Mouse (Mus musculus): ENCODE data around the gene Usp32.

Gene Usp32

DNA sequence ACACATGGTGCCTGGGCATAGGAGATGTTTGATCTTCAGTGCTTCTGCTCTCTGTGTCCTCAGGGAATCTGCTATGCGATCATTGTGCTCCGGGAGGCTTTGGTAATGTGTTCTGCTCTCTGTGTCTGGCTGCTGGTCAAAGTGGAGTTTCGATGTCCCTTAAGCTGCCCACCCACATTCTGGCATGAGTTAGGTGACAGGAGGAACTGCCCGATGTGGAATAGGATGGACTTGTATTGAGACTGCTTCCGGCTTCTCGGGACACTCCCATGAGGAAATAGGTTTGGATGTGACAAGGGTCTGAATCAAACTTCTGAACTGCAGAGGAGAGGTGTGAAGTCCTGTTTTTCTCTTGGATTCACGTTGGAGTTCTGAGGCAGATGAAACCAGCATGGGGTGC, 165.4 kb downstream of the Usp32 start:
- WGBS, result 58% methylated on average over 7 of the region's 7 CpGs

GRCm38 (mm10) chr11:84973661-84974060, 166.3 kb downstream of the Usp32 start:
- WGBS, result 79% methylated on average over 5 of the region's 5 CpGs

DNA sequence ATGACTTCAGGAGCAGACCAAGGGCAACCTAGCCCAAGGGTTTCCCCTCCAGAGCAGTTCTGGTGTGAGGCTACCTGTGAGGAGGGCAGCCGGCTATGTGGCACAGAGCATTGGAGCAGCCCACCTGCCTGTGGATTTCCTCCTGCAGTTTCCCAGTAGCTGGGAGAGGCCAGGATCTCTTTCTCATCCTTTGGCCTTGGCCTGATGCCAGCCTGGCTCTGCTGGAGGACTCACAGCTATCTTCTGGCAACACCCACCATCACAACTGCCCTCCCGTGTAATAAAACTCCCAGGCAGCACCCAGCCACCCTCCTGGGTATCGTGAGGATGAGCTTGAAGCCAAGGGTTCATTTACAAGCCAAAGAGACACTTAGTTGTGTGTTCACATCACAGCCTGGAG, 167.9 kb downstream of the Usp32 start:
- 66% methylated on average over 3 of the region's 3 CpGs for WGBS

DNA sequence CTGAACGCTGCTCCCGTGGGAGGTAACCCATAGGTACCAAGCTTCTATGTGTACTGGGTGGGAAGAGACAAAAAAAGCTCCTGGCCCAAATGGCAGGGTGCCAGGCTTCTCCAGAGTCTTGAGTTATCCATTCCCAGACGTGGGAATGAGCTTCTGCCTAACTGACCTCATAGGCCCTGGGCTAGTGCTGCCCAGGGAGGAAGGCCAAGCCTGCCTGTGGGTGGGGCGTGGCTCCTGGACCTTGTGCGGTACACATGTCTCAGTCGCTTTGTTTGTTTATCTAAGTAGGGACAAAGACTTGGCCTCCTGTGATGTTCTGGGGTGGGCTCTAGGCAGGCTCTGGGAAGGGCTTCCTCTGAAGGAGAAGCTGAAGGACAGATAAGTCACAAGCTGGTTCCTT, 171.2 kb downstream of the Usp32 start:
- 41% methylated on average over 6 of the region's 6 CpGs for WGBS

DNA sequence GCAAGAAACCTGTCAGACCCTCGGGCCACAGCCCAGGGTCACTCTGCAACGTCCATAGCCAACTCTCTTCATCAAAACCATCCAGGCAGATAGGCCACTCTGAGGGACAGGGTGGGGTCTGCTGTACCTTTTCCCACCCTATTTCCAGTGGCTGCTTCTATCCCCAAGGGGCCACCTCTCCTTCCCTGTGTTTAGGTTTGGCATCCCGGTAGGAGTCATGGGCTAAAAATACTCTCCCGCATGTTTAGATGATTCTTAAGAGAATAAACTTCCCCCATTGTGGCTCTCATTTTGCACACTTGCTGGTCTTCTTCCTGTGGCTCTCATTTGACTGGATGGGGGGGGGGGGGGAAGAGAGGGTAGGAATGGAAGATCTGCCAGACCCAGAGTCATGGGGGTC, 171.7 kb downstream of the Usp32 start:
- WGBS, result 55% methylated on average over 4 of the region's 4 CpGs

GRCm38 (mm10) chr11:84967113-84967512, 172.8 kb downstream of the Usp32 start:
- 46% methylated on average over 5 of the region's 5 CpGs for WGBS

DNA sequence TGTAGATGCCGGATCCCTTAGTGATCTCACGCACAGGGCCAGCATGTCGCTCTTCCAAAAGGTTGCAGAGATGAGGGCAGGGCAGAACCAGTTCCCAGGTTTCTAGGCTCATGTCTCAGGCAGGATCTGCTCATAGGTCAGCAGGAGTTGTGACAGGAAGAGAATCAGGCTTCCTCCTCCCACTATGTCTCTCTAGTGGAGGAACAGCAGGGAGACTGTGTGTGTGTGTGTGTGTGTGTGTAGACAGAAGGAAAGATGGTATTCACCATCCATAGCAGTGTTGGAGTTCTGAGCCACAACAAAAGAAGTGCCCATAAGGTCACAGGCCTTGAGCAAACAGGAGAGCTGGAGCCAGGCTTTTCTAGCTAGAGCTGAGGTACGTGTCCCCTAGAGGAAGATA, 173.3 kb downstream of the Usp32 start:
- 66% methylated on average over 4 of the region's 4 CpGs for WGBS

DNA sequence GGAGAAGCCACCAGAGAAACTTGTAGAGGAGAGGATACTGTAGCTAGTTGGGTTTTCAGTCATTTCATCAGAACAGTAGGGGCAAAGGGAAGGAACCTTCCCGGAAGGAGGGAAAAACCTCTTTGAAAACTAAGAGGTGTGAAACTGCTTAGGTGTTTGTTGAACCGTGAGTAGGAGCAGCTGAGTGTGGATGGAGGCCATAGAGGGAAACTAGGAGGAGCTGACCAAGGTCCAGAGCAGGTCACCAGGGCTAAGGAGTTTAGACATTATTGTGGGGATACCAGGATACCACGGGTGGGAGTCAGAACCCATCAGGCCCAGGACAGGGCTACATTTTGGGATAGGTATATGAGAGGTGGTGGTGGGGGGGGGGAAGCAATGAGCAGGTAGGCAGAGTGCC, 176.4 kb downstream of the Usp32 start:
- WGBS, result 89% methylated on average over 3 of the region's 3 CpGs

DNA sequence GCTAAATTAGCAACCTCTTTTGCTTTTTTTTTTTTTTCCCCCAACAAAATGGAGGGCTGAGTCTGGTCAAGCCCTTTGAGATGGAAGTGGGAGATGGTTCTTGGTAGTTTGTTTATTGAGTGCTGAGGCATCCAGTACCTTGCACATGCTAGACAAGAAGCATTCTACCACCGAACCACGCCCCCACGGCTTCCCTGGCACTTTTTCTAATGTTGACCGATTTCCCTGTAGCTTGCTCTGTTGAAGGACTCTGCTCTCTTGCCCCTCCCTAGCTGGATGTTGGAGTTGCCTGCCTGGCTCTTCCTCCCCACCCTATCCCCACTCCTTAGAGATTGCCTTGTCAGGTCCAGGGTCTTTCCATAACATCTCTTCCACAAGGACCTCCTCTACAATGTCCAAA, 177.4 kb downstream of the Usp32 start:
- 77% methylated on average over 4 of the region's 4 CpGs for WGBS

- WGBS, result 86% methylated on average over 4 of the region's 4 CpGs
These were observed 178.4 kb downstream of the Usp32 start for GRCm38 (mm10) chr11:84961571-84961970.

DNA sequence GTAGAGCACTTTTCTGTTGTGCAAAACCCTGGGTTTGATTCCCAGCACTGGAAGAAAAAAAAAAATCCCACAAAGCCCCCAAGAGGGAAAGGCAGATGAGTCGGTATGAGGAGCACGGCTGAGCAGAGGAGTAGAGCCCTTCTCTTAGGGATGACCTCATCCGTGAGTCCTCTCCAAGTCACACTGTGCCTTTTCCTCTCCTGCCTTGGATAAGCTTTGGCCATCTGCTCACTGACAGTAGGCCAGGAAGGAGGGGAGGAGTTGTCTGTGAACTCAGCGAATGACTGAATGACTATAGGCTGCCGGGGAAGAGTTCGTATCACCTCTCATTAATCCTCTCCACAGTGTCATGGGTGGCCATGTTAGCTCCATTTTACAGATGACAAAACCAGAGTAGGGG, 179.2 kb downstream of the Usp32 start:
- WGBS, result 54% methylated on average over 6 of the region's 6 CpGs

- 53% methylated on average over 3 of the region's 3 CpGs for WGBS
These were observed 179.7 kb downstream of the Usp32 start for GRCm38 (mm10) chr11:84960291-84960690.

GRCm38 (mm10) chr11:84959701-84960181, 180.2 kb downstream of the Usp32 start:
- WGBS, result 24% methylated on average over 9 of the region's 9 CpGs

DNA sequence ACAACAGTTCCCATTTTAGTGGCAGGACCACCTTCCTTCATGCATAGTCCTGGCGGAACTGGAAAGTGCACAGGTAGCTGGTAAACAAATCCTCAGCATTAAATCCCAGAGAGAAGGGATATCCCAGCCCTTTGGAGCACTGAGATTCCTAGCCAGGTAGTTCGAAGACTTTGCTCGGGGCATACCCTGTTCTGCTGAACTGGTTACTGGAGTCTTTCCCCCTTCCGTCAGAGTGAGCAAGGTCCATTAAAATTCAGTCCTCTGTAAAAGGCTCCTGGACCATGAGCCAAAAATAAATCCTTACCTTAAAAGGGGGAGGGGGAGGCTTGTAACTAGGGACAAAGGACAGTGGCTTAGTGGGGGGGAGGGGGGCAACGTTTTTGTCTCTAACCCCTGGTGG, 180.8 kb downstream of the Usp32 start:
- 39% methylated on average over 5 of the region's 5 CpGs for WGBS

DNA sequence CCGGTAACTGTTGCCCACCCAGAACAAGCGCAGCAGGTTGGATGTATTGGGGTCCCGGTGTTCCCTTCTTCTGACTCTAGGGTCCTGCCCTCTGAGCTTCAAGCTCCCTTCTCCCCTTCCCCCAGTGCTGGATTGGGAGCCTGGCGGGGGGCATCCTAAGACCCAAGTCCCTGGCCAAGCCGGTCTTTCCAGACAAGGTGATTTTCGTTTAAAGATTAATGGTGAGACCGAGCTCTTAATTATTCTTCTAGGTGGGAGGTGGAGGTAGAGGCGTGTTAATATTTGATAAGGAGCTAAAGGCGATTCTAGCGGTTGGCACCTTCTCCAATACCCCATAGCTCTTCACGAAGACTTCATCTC, 181.7 kb downstream of the Usp32 start:
- WGBS, result 7% methylated on average over 11 of the region's 11 CpGs

- 1% methylated on average over 49 of the region's 49 CpGs for WGBS
These were observed 182.2 kb downstream of the Usp32 start, which contains the start of gene Car4 for GRCm38 (mm10) chr11:84957591-84958270. Car4 (plus strand) TSS chr11:84957786.

DNA sequence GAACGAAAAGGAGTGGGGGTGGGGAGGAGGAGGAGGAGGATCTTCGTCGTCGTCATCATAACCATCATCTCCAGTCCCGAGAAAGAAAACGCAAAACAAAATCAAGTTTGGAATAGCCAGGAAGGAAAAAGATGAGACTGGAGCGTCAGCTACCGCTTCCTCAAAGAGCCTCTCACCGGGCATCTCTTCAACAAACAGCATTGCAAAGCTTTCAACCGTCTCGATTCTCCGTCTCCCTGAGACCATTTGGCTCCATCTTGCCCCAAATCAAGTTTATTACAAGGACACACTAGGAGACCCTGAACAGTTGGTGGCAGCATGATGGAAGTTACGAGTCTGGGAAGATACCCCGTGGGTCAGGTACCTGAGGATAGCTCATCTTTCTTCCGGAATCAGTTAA, 182.8 kb downstream of the Usp32 start:
- WGBS, result 6% methylated on average over 15 of the region's 15 CpGs

GRCm38 (mm10) chr11:84956400-84956799, 183.6 kb downstream of the Usp32 start:
- WGBS, result 64% methylated on average over 5 of the region's 5 CpGs

- 70% methylated on average over 2 of the region's 2 CpGs for WGBS
These were observed 187.3 kb downstream of the Usp32 start for GRCm38 (mm10) chr11:84952611-84953010.

GRCm38 (mm10) chr11:84948526-84948925, 191.4 kb downstream of the Usp32 start:
- WGBS, result 51% methylated on average over 3 of the region's 3 CpGs

GRCm38 (mm10) chr11:84948114-84948513, 191.8 kb downstream of the Usp32 start:
- WGBS, result 39% methylated on average over 3 of the region's 3 CpGs

DNA sequence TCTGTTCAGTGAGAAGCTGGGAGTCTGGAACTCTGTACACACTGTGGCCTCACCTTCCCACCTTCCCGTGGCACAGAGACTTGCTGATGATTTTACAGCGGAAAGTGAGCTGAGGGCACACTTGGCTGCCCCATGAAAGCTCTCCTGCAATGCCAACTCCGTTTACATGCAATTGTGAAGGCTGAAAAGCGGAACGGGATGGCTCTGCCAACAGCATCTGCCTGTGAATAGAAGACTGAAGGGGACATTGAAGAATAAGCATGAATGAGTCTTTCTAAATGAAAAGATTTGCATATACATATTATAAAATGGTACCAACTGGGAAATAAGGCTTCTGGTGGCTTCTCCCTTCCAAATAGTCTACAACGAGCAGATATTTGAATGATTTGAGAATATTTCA, 192.8 kb downstream of the Usp32 start:
- 45% methylated on average over 6 of the region's 6 CpGs for WGBS

GRCm38 (mm10) chr11:84945841-84946240, 194.1 kb downstream of the Usp32 start:
- WGBS, result 80% methylated on average over 3 of the region's 3 CpGs
